Mouse (Mus musculus): ENCODE results near the gene Gpkow. TPM values are rescaled to one million over a fixed set of nuclear protein-coding genes. Genes with fewer than 3 reads are reported as not detected.

The Gpkow gene
- polyA plus RNA-seq, 1 experiment from 2014 or later = 15.0 TPM

- Histone ChIP-seq H3K9me3 (replicated peaks) (no peaks in the 10 kb centered on the region), H3K36me3 (0 out of 2 replicates have a peak, but pooled peaks cover 3% of the 10 kb centered on the region), H3K27ac (peak within 1 kb of the TSS; percentile 50), H3K4me3 (replicated peaks) (peak within 1 kb of the TSS; percentile 58), H3K9ac (peak within 1 kb of the TSS; percentile 62), H3K4me1 (replicated peaks) (peaks cover 36% of the 10 kb centered on the region), H3K4me2 (peak within 1 kb of the TSS; percentile 71), H3K27me3 (no peaks in the 10 kb centered on the region)
- no peak for DNase-seq
- 23% methylated on average over 36 of the region's 36 CpGs for WGBS (ENCODE audit: insufficient replicate concordance)
- 0 out of 2 replicates have a peak, but pooled peaks have one; percentile 19 for ATAC-seq (ENCODE audit: low read depth)
Measured at GRCm38 (mm10) chrX:7670921-7671623, 25.9 kb upstream of the Gpkow start, which contains the start of gene Plp2. Gene Plp2, minus strand, starts transcription at chrX:7671390.

GRCm38 (mm10) chrX:7672739-7673138 is 24.2 kb upstream of the Gpkow start:
- no peaks in the 10 kb centered on the region for H3K27me3 ChIP-seq
- no peaks in the 10 kb centered on the region for H3K9me3 ChIP-seq (replicated peaks)
- H3K4me3 ChIP-seq (replicated peaks) = no peak overlapping the region
- H3K9ac ChIP-seq = no peak overlapping the region
- H3K27ac ChIP-seq = no peak overlapping the region
- WGBS (ENCODE audit: insufficient replicate concordance) = 27% methylated on average over 6 of the region's 6 CpGs
- H3K36me3 ChIP-seq = no peaks in the 10 kb centered on the region
- peaks cover 36% of the 10 kb centered on the region for H3K4me1 ChIP-seq (replicated peaks)
- DNase-seq (no peak), ATAC-seq (ENCODE audit: low read depth) (no peak)
- no peak overlapping the region for H3K4me2 ChIP-seq

- H3K4me2 ChIP-seq = peak overlapping the region; percentile 64
- H3K36me3 ChIP-seq = no peaks in the 10 kb centered on the region
- DNase-seq (no peak), ATAC-seq (ENCODE audit: low read depth) (peak; percentile 29; the same call in 1 of the 2 replicates)
- 30% methylated on average over 12 of the region's 12 CpGs for WGBS (ENCODE audit: insufficient replicate concordance)
- peaks cover 36% of the 10 kb centered on the region for H3K4me1 ChIP-seq (replicated peaks)
- H3K27ac ChIP-seq = 0 out of 2 replicates have a peak overlapping the region, but pooled peaks have one; percentile 16
- H3K27me3 ChIP-seq = no peaks in the 10 kb centered on the region
- 0 out of 2 replicates have a peak overlapping the region, but pooled peaks have one; percentile 42 for H3K4me3 ChIP-seq (replicated peaks)
- peak overlapping the region; percentile 47; the same call in 1 of the 2 replicates for H3K9ac ChIP-seq
- no peaks in the 10 kb centered on the region for H3K9me3 ChIP-seq (replicated peaks)
Measured at GRCm38 (mm10) chrX:7673578-7674281, 23.2 kb upstream of the Gpkow start.

GRCm38 (mm10) chrX:7674284-7675000 is 22.5 kb upstream of the Gpkow start:
- no peak for ATAC-seq (ENCODE audit: low read depth)

GRCm38 (mm10) chrX:7675001-7675380 is 21.9 kb upstream of the Gpkow start:
- 29% methylated on average over 10 of the region's 10 CpGs for WGBS (ENCODE audit: insufficient replicate concordance)
- no peaks in the 10 kb centered on the region for H3K9me3 ChIP-seq (replicated peaks)
- no peaks in the 10 kb centered on the region for H3K27me3 ChIP-seq
- no peak overlapping the region for H3K27ac ChIP-seq
- no peaks in the 10 kb centered on the region for H3K36me3 ChIP-seq
- H3K4me1 ChIP-seq (replicated peaks) = peaks cover 38% of the 10 kb centered on the region
- H3K9ac ChIP-seq = peak overlapping the region; percentile 47; the same call in 1 of the 2 replicates
- no peak for ATAC-seq (ENCODE audit: low read depth)
- H3K4me2 ChIP-seq = peak overlapping the region; percentile 64
- DNase-seq = no peak
- peak overlapping the region; percentile 42 for H3K4me3 ChIP-seq (replicated peaks)

More at GRCm38 (mm10) chrX:7674284-7675000, 22.5 kb upstream of the Gpkow start:
- no peaks in the 10 kb centered on the region for H3K36me3 ChIP-seq
- no peaks in the 10 kb centered on the region for H3K9me3 ChIP-seq (replicated peaks)
- H3K27me3 ChIP-seq = no peaks in the 10 kb centered on the region
- H3K4me2 ChIP-seq = peak overlapping the region; percentile 64
- no peak for DNase-seq
- H3K27ac ChIP-seq = peak overlapping the region; percentile 16; the same call in 1 of the 2 replicates
- 17% methylated on average over 28 of the region's 28 CpGs for WGBS (ENCODE audit: insufficient replicate concordance)
- H3K4me1 ChIP-seq (replicated peaks) = peaks cover 39% of the 10 kb centered on the region
- H3K4me3 ChIP-seq (replicated peaks) = peak overlapping the region; percentile 42
- peak overlapping the region; percentile 47 for H3K9ac ChIP-seq

GRCm38 (mm10) chrX:7678986-7679385 is 17.9 kb upstream of the Gpkow start:
- H3K9ac ChIP-seq = no peak overlapping the region
- no peaks in the 10 kb centered on the region for H3K27me3 ChIP-seq
- no peaks in the 10 kb centered on the region for H3K9me3 ChIP-seq (replicated peaks)
- ATAC-seq (ENCODE audit: low read depth) (no peak), DNase-seq (no peak)
- 35% methylated on average over 3 of the region's 3 CpGs for WGBS (ENCODE audit: insufficient replicate concordance)
- no peak overlapping the region for H3K4me3 ChIP-seq (replicated peaks)
- H3K4me1 ChIP-seq (replicated peaks) = peaks cover 13% of the 10 kb centered on the region
- no peaks in the 10 kb centered on the region for H3K36me3 ChIP-seq
- H3K27ac ChIP-seq = no peak overlapping the region
- H3K4me2 ChIP-seq = no peak overlapping the region

GRCm38 (mm10) chrX:7679405-7680056 is 17.4 kb upstream of the Gpkow start:
- ATAC-seq (ENCODE audit: low read depth) (peak; percentile 92), DNase-seq (peak; percentile 82)
- Histone ChIP-seq H3K4me2 (peak overlapping the region; percentile 56), H3K36me3 (no peaks in the 10 kb centered on the region), H3K4me1 (replicated peaks) (peaks cover 9% of the 10 kb centered on the region; the same call in 1 of the 2 replicates), H3K27me3 (no peaks in the 10 kb centered on the region), H3K9me3 (replicated peaks) (no peaks in the 10 kb centered on the region), H3K9ac (no peak overlapping the region), H3K4me3 (replicated peaks) (peak overlapping the region; percentile 30), H3K27ac (no peak overlapping the region)
- 18% methylated on average over 27 of the region's 27 CpGs for WGBS (ENCODE audit: insufficient replicate concordance)

- H3K4me1 ChIP-seq (replicated peaks) = peaks cover 4% of the 10 kb centered on the region; the same call in 1 of the 2 replicates
- peak overlapping the region; percentile 30 for H3K4me3 ChIP-seq (replicated peaks)
- no peaks in the 10 kb centered on the region for H3K9me3 ChIP-seq (replicated peaks)
- no peaks in the 10 kb centered on the region for H3K36me3 ChIP-seq
- 19% methylated on average over 12 of the region's 12 CpGs for WGBS (ENCODE audit: insufficient replicate concordance)
- DNase-seq = no peak
- no peak for ATAC-seq (ENCODE audit: low read depth)
- H3K4me2 ChIP-seq = peak overlapping the region; percentile 56
- no peak overlapping the region for H3K9ac ChIP-seq
- no peak overlapping the region for H3K27ac ChIP-seq
- no peaks in the 10 kb centered on the region for H3K27me3 ChIP-seq
Measured at GRCm38 (mm10) chrX:7680057-7680412, 16.9 kb upstream of the Gpkow start.

GRCm38 (mm10) chrX:7680864-7681263 is 16.1 kb upstream of the Gpkow start, which contains the start of gene Magix:
Gene Magix, minus strand, starts transcription at chrX:7681251.
- H3K4me1 ChIP-seq (replicated peaks) = peaks cover 4% of the 10 kb centered on the region; the same call in 1 of the 2 replicates
- ATAC-seq (ENCODE audit: low read depth) (no peak), DNase-seq (no peak)
- H3K4me3 ChIP-seq (replicated peaks) = peak within 1 kb of the TSS; percentile 30; the same call in 1 of the 2 replicates
- peak within 1 kb of the TSS; percentile 56 for H3K4me2 ChIP-seq
- no peak within 1 kb of the TSS for H3K9ac ChIP-seq
- H3K9me3 ChIP-seq (replicated peaks) = no peaks in the 10 kb centered on the region
- 66% methylated on average over 14 of the region's 14 CpGs for WGBS (ENCODE audit: insufficient replicate concordance)
- H3K36me3 ChIP-seq = no peaks in the 10 kb centered on the region
- H3K27me3 ChIP-seq = no peaks in the 10 kb centered on the region
- no peak within 1 kb of the TSS for H3K27ac ChIP-seq

GRCm38 (mm10) chrX:7688321-7688720 is 8.6 kb upstream of the Gpkow start:
- H3K9ac ChIP-seq = no peak overlapping the region
- no peaks in the 10 kb centered on the region for H3K36me3 ChIP-seq
- no peak overlapping the region for H3K4me2 ChIP-seq
- no peak overlapping the region for H3K4me3 ChIP-seq (replicated peaks)
- ATAC-seq (ENCODE audit: low read depth) (no peak), DNase-seq (no peak)
- no peaks in the 10 kb centered on the region for H3K4me1 ChIP-seq (replicated peaks)
- H3K9me3 ChIP-seq (replicated peaks) = no peaks in the 10 kb centered on the region
- no peaks in the 10 kb centered on the region for H3K27me3 ChIP-seq
- H3K27ac ChIP-seq = no peak overlapping the region
- 70% methylated on average over 2 of the region's 2 CpGs for WGBS (ENCODE audit: insufficient replicate concordance)
